Mouse (Mus musculus): ENCODE data around the gene Kcnmb1.
A peak's percentile ranks its signal among the peaks of the same experiment; 100 is the strongest.

DNA sequence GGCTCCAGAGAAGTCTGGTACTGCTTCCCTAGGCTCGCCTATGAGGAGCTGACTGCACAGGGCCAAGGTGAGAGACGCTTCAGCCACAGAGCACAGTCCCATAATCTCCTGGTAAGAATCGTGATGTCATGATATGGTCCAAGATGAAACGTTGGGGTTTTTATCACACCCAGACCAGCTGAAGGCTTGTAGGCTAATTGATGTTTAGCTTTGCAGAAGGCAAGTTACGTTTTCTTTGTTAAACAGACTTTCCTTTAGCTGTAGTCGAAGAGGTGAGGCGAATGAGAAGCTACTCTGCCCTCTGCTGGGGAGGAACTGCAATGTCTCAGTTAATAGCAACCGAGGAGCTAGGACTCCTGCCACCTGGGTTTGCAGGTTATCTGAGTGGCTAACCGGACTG, 45.9 kb downstream of the Kcnmb1 start:
- peak; percentile 80 for TF ChIP-seq CTCF (IDR thresholded peaks at IDR 0.05; ENCODE audit: borderline replicate concordance, extremely low read depth, insufficient read depth, insufficient read length)
- no peak for TF ChIP-seq POLR2A (IDR thresholded peaks at IDR 0.05; ENCODE audit: borderline replicate concordance, extremely low read depth, insufficient read depth, insufficient read length, poor library complexity, severe bottlenecking)

Measured in brain, embryonic 14.5 days (tissue).